Mouse (Mus musculus) kidney, embryonic 15.5 days (tissue): ENCODE measurements around the gene Tmem198b. TPM values are rescaled to one million over a fixed set of nuclear protein-coding genes. Genes with fewer than 3 reads are reported as not detected.
"Not testable (repeated sequence)": the region's sequence is repeated elsewhere in the genome, so short reads cannot be mapped to it uniquely, and the experiment has no call there.

Experiments
- ATAC-seq: fragments of 200-750 bp; cut with Nextera tagmentation; replicated peaks from 2 replicates; pipeline ENCODE4 v1.8.0; 2017; ENCODE audit warnings: moderate TSS enrichment; ENCODE audit not compliant: low FRiP score
- H3K27ac ChIP-seq: fragments of 300-500 bp; sonication (generic); 2 replicates; pipeline ENCODE4 v1.5.1; 2015; ENCODE audit warnings: mild to moderate bottlenecking, inconsistent platforms
- H3K27me3 ChIP-seq: fragments of 300-500 bp; sonication (generic); 2 replicates; pipeline ENCODE4 v1.6.1; 2015; ENCODE audit warnings: inconsistent platforms
- H3K36me3 ChIP-seq: fragments of 300-500 bp; sonication (generic); 2 replicates; pipeline ENCODE4 v1.6.1; 2015; ENCODE audit warnings: inconsistent platforms
- H3K4me1 ChIP-seq: fragments of 300-500 bp; sonication (generic); 2 replicates; pipeline ENCODE4 v1.6.1; 2015; ENCODE audit warnings: inconsistent platforms
- H3K4me2 ChIP-seq: fragments of 300-500 bp; sonication (generic); 2 replicates; pipeline ENCODE4 v1.6.1; 2015; ENCODE audit warnings: moderate library complexity, mild to moderate bottlenecking, inconsistent platforms
- H3K4me3 ChIP-seq: fragments of 300-500 bp; sonication (generic); replicated peaks from 2 replicates; pipeline ENCODE4 v1.5.1; 2015; ENCODE audit warnings: mild to moderate bottlenecking, inconsistent platforms
- H3K9ac ChIP-seq: fragments of 300-500 bp; sonication (generic); 2 replicates; pipeline ENCODE4 v1.6.1; 2015; ENCODE audit warnings: mild to moderate bottlenecking, inconsistent platforms
- H3K9me3 ChIP-seq: fragments of 300-500 bp; sonication (generic); replicated peaks from 2 replicates; pipeline ENCODE4 v1.6.1; 2016; ENCODE audit warnings: inconsistent platforms
- WGBS: fragments of 180-500 bp; shearing (Covaris S2); methylation state at CpG from one replicate; pipeline ENCODE4 v1.1.7; 2015; ENCODE audit warnings: mixed read lengths; 5-methylcytosine and 5-hydroxymethylcytosine counted together
- polyA plus RNA-seq: library from polyadenylated mRNA; unstranded; fragments of >200 nt; fragmentation: Nextera tagmentation; extraction: Ambion mirVana; gene quantifications from 2 replicates; pipeline ENCODE4 v1.2.1, GENCODE M21; 2015

Gene Tmem198b
- polyA plus RNA-seq = 16.7 and 20.6 TPM in 2 replicates

- Histone ChIP-seq H3K36me3 (peaks cover 41% of the 10 kb centered on the region), H3K27ac (peak within 1 kb of the TSS; percentile 97), H3K9ac (peak within 1 kb of the TSS; percentile 63), H3K27me3 (no peaks in the 10 kb centered on the region), H3K4me1 (peaks cover 55% of the 10 kb centered on the region), H3K9me3 (no peaks in the 10 kb centered on the region), H3K4me3 (peak within 1 kb of the TSS; percentile 74), H3K4me2 (peak within 1 kb of the TSS; percentile 81)
- under 1% methylated on average over 28 of the region's 28 CpGs for WGBS
- peak; percentile 74 for ATAC-seq
Measured at GRCm38 (mm10) chr10:128804271-128805091, at the start of gene Tmem198b. Gene Tmem198b, minus strand, starts transcription at chr10:128804370.

DNA sequence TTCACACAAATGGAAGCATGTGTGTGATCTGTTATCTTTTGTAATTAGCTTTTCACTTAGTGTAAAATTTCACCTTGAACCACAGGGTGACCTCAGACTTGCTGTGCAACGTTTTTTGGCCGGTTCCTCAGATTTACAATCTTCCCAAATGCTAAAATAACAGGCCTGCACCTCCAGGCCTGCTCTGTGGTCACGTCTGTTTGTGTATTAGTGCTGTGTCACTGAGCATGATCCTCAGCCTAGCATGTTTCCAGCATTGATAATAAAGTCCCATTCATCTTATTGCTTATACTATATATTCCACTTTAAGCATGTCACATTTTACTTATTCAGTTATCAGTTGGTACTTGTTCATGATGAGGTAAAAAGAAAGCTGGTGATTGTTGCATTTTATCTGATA is 46.2 kb upstream of the Tmem198b start:
- H3K4me2 ChIP-seq = no peak overlapping the region
- no peak overlapping the region for H3K9ac ChIP-seq
- H3K36me3 ChIP-seq = peaks cover 64% of the 10 kb centered on the region
- H3K27me3 ChIP-seq = no peaks in the 10 kb centered on the region
- H3K4me3 ChIP-seq = no peak overlapping the region
- H3K4me1 ChIP-seq = peaks cover 3% of the 10 kb centered on the region; the same call in 1 of the 2 replicates
- 46% methylated on average over 3 of the region's 3 CpGs for WGBS
- no peaks in the 10 kb centered on the region for H3K9me3 ChIP-seq
- H3K27ac ChIP-seq = no peak overlapping the region
- no peak for ATAC-seq

- Histone ChIP-seq H3K4me2 (no peak overlapping the region), H3K4me1 (peaks cover 10% of the 10 kb centered on the region; the same call in 1 of the 2 replicates), H3K36me3 (peaks cover 70% of the 10 kb centered on the region), H3K27ac (no peak overlapping the region), H3K9me3 (no peaks in the 10 kb centered on the region), H3K27me3 (no peaks in the 10 kb centered on the region), H3K4me3 (no peak overlapping the region), H3K9ac (no peak overlapping the region)
- 20% methylated on average over 2 of the region's 2 CpGs for whole genome bisulfite sequencing
- ATAC-seq = no peak
Measured at GRCm38 (mm10) chr10:128848426-128848825, 44.3 kb upstream of the Tmem198b start.

GRCm38 (mm10) chr10:128846664-128847063 is 42.5 kb upstream of the Tmem198b start:
- Histone ChIP-seq H3K4me2 (no peak overlapping the region), H3K27ac (no peak overlapping the region), H3K9ac (no peak overlapping the region), H3K4me1 (peaks cover 10% of the 10 kb centered on the region; the same call in 1 of the 2 replicates), H3K9me3 (no peaks in the 10 kb centered on the region), H3K27me3 (no peaks in the 10 kb centered on the region), H3K36me3 (peaks cover 75% of the 10 kb centered on the region), H3K4me3 (no peak overlapping the region)
- ATAC-seq = no peak
- WGBS = 90% methylated on average over 4 of the region's 4 CpGs

GRCm38 (mm10) chr10:128845516-128845915 is 41.3 kb upstream of the Tmem198b start:
- 28% methylated on average over 2 of the region's 2 CpGs for WGBS
- H3K9me3 ChIP-seq = no peaks in the 10 kb centered on the region
- H3K9ac ChIP-seq = no peak overlapping the region
- no peak for ATAC-seq
- H3K36me3 ChIP-seq = peaks cover 78% of the 10 kb centered on the region
- H3K4me2 ChIP-seq = no peak overlapping the region
- H3K4me3 ChIP-seq = no peak overlapping the region
- no peaks in the 10 kb centered on the region for H3K27me3 ChIP-seq
- H3K4me1 ChIP-seq = peaks cover 10% of the 10 kb centered on the region; the same call in 1 of the 2 replicates
- H3K27ac ChIP-seq = 0 out of 2 replicates have a peak overlapping the region, but pooled peaks have one; percentile 34

DNA sequence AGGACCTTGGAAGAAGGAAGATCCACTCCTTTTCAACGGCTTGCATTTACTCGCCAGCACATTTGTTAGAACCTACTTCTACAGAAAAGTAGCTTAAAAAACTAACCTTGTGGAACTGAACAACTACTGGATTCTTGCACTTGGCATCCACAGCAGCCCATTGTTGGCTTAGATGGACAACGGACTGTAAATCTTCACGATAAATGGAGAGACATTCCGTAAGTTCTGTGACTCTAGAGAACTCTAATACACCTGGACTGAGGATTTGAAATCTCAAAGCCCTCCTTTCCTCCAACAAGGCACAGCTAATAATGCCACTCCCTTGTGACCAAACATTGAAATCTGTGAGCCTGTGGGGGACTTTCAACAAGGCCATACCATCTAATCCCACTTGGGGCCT is 39.1 kb upstream of the Tmem198b start:
- Histone ChIP-seq H3K4me1 (peaks cover 10% of the 10 kb centered on the region; the same call in 1 of the 2 replicates), H3K9ac (no peak overlapping the region), H3K27ac (no peak overlapping the region), H3K4me2 (no peak overlapping the region), H3K27me3 (no peaks in the 10 kb centered on the region), H3K36me3 (peaks cover 80% of the 10 kb centered on the region), H3K4me3 (no peak overlapping the region), H3K9me3 (no peaks in the 10 kb centered on the region)
- 93% methylated on average over 5 of the region's 5 CpGs for WGBS
- ATAC-seq = no peak

- Histone ChIP-seq H3K4me3 (no peak overlapping the region), H3K27ac (no peak overlapping the region), H3K9me3 (no peaks in the 10 kb centered on the region), H3K4me2 (no peak overlapping the region), H3K27me3 (no peaks in the 10 kb centered on the region), H3K36me3 (peaks cover 84% of the 10 kb centered on the region), H3K9ac (no peak overlapping the region), H3K4me1 (peaks cover 7% of the 10 kb centered on the region; the same call in 1 of the 2 replicates)
- no peak for ATAC-seq
Measured at GRCm38 (mm10) chr10:128840612-128841011, 36.4 kb upstream of the Tmem198b start.

GRCm38 (mm10) chr10:128839434-128839833 is 35.3 kb upstream of the Tmem198b start:
- no peak overlapping the region for H3K4me3 ChIP-seq

GRCm38 (mm10) chr10:128837400-128837799 is 33.2 kb upstream of the Tmem198b start:
- Histone ChIP-seq H3K4me3 (no peak overlapping the region), H3K27me3 (no peaks in the 10 kb centered on the region), H3K36me3 (peaks cover 92% of the 10 kb centered on the region), H3K27ac (no peak overlapping the region), H3K4me2 (no peak overlapping the region), H3K4me1 (no peaks in the 10 kb centered on the region), H3K9me3 (no peaks in the 10 kb centered on the region), H3K9ac (no peak overlapping the region)
- no peak for ATAC-seq

More at GRCm38 (mm10) chr10:128839434-128839833, 35.3 kb upstream of the Tmem198b start:
- Histone ChIP-seq H3K4me1 (no peaks in the 10 kb centered on the region), H3K4me2 (no peak overlapping the region), H3K27ac (no peak overlapping the region), H3K27me3 (no peaks in the 10 kb centered on the region), H3K9me3 (no peaks in the 10 kb centered on the region), H3K36me3 (peaks cover 86% of the 10 kb centered on the region), H3K9ac (no peak overlapping the region)
- ATAC-seq = no peak

DNA sequence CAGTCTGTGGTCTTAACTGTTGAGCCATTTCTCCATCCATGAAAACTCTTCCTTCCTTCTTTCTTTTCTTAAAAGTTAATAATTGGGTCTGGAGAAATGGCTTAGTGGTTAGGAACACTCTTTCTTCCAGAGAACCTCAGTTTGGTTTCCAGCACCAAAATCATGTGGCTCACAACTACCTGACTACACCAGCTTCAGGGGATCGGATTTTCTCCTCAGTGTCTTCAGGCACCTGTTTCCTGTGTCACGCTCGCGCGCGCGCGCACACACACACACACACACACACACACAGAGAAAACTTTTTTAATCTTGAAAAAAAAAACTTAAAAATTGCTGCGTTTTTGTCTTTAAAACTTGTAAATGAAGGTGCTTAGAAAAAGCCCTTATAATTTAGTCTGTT is 19.7 kb upstream of the Tmem198b start:
- no peak overlapping the region for H3K4me3 ChIP-seq
- ATAC-seq = no peak
- H3K27me3 ChIP-seq = no peaks in the 10 kb centered on the region
- H3K36me3 ChIP-seq = peaks cover 42% of the 10 kb centered on the region
- WGBS = 96% methylated on average over 9 of the region's 9 CpGs
- no peak overlapping the region for H3K27ac ChIP-seq
- H3K4me1 ChIP-seq = peaks cover 21% of the 10 kb centered on the region
- H3K9ac ChIP-seq = no peak overlapping the region
- H3K9me3 ChIP-seq = no peaks in the 10 kb centered on the region
- H3K4me2 ChIP-seq = no peak overlapping the region

DNA sequence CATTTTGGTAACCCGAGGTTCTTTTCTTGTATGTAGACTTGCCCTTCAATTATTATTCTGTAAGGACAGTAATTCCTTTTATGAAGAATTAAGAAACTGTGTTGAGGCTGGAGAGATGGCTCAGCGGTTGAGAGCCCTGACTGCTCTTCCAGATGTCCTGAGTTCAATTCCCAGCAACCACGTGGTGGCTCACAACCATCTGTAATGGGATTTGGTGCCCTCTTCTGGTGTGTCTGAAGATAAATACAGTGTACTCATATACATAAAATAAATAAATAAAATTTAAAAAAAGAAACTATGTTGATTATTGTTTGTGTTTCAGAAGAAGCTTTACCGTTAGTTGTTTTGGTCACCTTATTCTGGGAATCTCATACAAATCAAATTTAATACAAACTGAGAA is 18.9 kb upstream of the Tmem198b start:
- H3K27me3 ChIP-seq, H3K27ac ChIP-seq, H3K9me3 ChIP-seq, ATAC-seq, H3K9ac ChIP-seq: not testable (repeated sequence)
- 80% methylated on average over 4 of the region's 4 CpGs for WGBS
- Histone ChIP-seq H3K4me1 (peaks cover 21% of the 10 kb centered on the region), H3K4me2 (peak overlapping the region; percentile 75), H3K36me3 (peaks cover 45% of the 10 kb centered on the region), H3K4me3 (peak overlapping the region; percentile 93)

DNA sequence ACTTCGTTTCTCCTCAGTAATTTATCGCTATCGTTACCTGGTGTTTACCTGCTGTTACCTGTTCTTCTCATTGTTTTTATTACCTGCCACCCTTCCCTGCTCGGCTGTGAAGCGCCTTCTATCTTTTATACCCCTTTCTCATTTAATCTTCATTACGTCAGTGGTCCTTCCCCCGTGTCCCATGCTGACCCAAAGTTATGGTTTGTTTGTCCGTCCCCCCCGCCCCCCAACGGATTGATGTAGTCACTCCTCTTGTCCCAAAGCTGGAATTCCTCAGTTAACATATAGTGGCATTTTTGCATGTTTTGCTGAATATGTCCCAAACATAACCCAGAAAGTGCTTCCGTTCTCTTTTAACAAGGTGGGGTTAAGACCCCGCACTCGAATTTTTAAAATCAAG is 18.0 kb upstream of the Tmem198b start:
- no peaks in the 10 kb centered on the region for H3K9me3 ChIP-seq
- peak overlapping the region; percentile 81 for H3K9ac ChIP-seq
- H3K27me3 ChIP-seq = no peaks in the 10 kb centered on the region
- 2% methylated on average over 13 of the region's 13 CpGs for WGBS
- H3K27ac ChIP-seq = peak overlapping the region; percentile 79
- peak; percentile 9 for ATAC-seq
- H3K4me1 ChIP-seq = peaks cover 21% of the 10 kb centered on the region
- H3K4me2 ChIP-seq = peak overlapping the region; percentile 75
- peak overlapping the region; percentile 93 for H3K4me3 ChIP-seq
- peaks cover 47% of the 10 kb centered on the region for H3K36me3 ChIP-seq
